Mouse (Mus musculus) cerebellum, adult 8-10 months (tissue): Measurements from ENCODE around the gene Slc22a7.

Experiments
- DNase-seq: peaks from one replicate; pipeline ENCODE4 v3.0.0; 2022

Slc22a7 gene

GRCm38 (mm10) chr17:46433627-46434026 is 4.6 kb downstream of the Slc22a7 start:
- DNase-seq, result no peak

- DNase-seq, result no peak
Measured at GRCm38 (mm10) chr17:46428761-46429414, 9.4 kb downstream of the Slc22a7 start, which contains the start of gene Crip3. Gene Crip3, plus strand, starts transcription at chr17:46428926.

- DNase-seq, result no peak
Measured at GRCm38 (mm10) chr17:46426496-46426895, 11.8 kb downstream of the Slc22a7 start.

GRCm38 (mm10) chr17:46419717-46420116 is 18.5 kb downstream of the Slc22a7 start:
- DNase-seq, result no peak

- no peak for DNase-seq
Measured at GRCm38 (mm10) chr17:46418628-46419027, 19.6 kb downstream of the Slc22a7 start.

- DNase-seq, result no peak
Measured at GRCm38 (mm10) chr17:46408478-46408877, 29.8 kb downstream of the Slc22a7 start.

- no peak for DNase-seq
Measured at GRCm38 (mm10) chr17:46394631-46395030, 43.6 kb downstream of the Slc22a7 start.

- DNase-seq, result no peak
Measured at GRCm38 (mm10) chr17:46393012-46393411, 45.2 kb downstream of the Slc22a7 start.

GRCm38 (mm10) chr17:46388200-46388599 is 50.1 kb downstream of the Slc22a7 start:
- no peak for DNase-seq

GRCm38 (mm10) chr17:46384061-46384801 is 54.0 kb downstream of the Slc22a7 start:
- DNase-seq, result peak; percentile 32

- peak; percentile 97 for DNase-seq
Measured at GRCm38 (mm10) chr17:46383294-46384060, 54.8 kb downstream of the Slc22a7 start, which contains the start of gene Zfp318. Gene Zfp318, plus strand, starts transcription at chr17:46383731.
